Mouse (Mus musculus): ENCODE measurements at regions not wholly inside any gene's neighbourhood (a gene's known extent, or its start where the extent isn't known, plus 50 kb on each side); places are given as distances from the start of the nearest gene placed in this dataset.

DNA sequence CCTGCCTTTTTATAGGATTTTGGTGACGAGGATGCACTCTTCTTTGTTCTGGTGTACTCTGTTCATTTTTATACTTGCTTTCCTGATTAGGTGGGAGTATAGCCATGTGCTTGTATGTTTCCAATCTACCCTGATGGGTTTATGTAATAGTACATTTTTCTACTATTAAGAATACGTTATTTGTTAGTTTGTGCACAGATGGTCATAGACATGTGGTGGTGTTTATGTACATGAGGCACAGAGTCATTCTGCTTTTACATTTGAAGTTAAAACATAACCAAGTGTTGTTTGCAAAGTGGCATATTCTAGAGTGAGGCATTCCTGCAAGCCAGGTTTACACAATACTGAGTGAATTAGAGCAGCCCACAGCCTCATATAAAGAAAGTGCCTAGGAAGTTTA, 1597.7 kb upstream of the B3galt2 start:
- no peak for DNase-seq (ENCODE audit: low spot score in 2 of 2)

DNA sequence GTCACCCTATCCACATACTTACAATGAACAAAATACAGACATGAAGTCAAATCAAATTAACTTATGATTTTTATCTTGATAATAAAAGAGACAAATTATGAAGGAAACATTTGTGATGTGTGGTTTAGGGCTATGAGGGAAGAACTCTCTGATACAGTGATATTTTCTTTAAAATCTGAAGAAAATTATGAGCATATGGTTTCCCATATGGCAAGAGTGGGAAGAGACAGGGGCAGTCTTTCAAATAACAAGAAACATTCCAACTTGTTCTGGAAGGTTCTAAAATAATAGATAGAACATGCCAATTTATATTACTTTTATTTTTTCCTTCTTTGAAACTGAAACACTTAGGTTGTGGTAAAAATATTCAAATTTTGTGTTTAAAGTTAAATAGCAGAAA, 1585.3 kb upstream of the B3galt2 start:
- DNase-seq (ENCODE audit: low spot score in 2 of 2) = no peak

All from right cerebral cortex, adult 2 months (tissue).